Mouse (Mus musculus) heart, postnatal 0 days (tissue): ENCODE data around the gene Mcur1.

Experiments used
- CTCF ChIP-seq: IDR thresholded peaks from 2 replicates; pipeline ENCODE4 v1.5.1; 2016; ENCODE audit warnings: antibody characterized with exemption, control low read depth, low read depth
- EP300 ChIP-seq: IDR thresholded peaks from 2 replicates; pipeline ENCODE4 v1.6.1; 2016; ENCODE audit warnings: antibody characterized with exemption, low read depth

DNA sequence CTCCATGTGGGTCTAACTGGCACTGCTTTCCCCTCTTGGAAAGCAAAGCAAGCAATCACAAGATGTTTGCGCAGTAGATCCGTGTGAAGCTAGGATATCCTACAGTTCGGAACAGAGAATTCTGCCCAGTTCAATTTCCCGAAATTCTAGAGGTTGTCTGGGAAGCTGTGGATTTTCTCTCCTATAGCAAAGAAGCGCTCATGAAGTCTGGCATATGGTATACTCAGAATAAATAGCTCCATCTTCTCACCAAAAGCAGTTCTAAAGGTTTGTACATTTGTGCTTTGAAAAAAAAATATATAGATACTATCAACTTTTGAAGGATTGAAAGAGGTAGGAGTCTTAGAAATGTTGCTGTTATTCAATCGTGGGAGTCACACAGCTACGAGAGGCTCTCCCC, 64.3 kb downstream of the Mcur1 start:
- TF ChIP-seq CTCF, result no peak
- TF ChIP-seq EP300, result no peak
